8 mouse cellular contexts compared by ENCODE assay signal in the genomic region with DNA sequence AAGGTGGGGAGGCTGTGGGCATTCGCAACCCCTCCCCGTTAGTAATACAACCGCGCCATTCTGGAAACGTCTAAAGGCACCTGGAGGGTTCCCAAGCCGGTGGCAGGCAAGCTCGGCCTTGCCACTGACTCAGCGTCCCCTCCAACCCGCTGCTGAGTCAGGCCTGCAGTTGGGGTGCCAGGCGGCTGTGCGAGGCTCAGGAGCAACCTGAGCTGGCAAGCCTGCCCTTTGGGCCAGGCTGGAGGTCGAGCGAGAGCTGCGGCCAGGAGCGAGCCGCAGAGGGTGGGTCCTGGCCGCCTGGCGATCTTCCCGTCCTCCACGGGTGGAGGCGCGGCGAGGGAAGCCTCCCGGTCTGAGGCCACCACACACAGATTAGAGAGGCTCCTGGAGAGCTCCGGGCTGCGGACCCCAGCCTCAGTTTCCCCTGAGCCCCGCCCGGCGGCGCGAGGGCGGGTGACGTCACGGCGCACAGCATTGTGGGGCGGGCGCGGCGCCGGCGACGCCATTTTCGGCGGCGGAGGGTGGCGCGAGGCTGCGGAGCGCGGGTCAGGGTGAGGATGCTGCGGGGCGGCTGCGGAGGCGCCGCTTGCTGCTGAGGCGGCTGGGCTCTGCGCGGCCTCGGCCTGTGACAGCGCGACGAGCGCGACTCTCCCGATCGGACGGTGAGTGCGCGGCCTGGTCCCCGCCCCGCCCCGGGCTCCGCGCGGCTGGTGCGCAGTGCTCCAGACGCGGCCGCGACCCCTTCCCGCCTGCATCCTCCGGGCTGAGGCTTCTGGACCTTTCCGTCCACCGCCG. TPM values are rescaled to one million over a fixed set of nuclear protein-coding genes. Genes with fewer than 3 reads are reported as not detected.
A peak's percentile ranks its signal among the peaks of the same experiment; 100 is the strongest.
DNase-seq lines count a peak whose midpoint lies in the region; ATAC-seq and TF ChIP-seq lines count a peak whose summit lies in the region.

A gene (plus strand): TSS at position 469 of the 795 bp plus-strand sequence.

- no peaks in the 10 kb centered on the region for H3K9me3 ChIP-seq in hindbrain, embryonic 13.5 days

- ATAC-seq in Patski, result peak; percentile 37
- ATAC-seq in hindbrain, embryonic 13.5 days (ENCODE audit: low FRiP score), result peak; percentile 81

- H3K4me3 ChIP-seq in hindbrain, embryonic 13.5 days, result peak within 1 kb of the TSS; percentile 96

- H3K4me1 ChIP-seq in hindbrain, embryonic 13.5 days (replicated peaks), result peaks cover 52% of the 10 kb centered on the region

- H3K27ac ChIP-seq in hindbrain, embryonic 13.5 days, result peak within 1 kb of the TSS; percentile 98

- in situ Hi-C loops in Patski (cut with MboI; ENCODE audit: low pct_unique_long_range_greater_than_20kb), result no loop called here

- H3K4me2 ChIP-seq in hindbrain, embryonic 13.5 days, result peak within 1 kb of the TSS; percentile 93

- no peak for TF ChIP-seq CTCF in Patski (IDR thresholded peaks at IDR 0.05)

- WGBS in hindbrain, embryonic 13.5 days, result under 1% methylated on average over 66 of the region's 85 CpGs

- no peaks in the 10 kb centered on the region for H3K27me3 ChIP-seq in Patski
- H3K27me3 ChIP-seq in hindbrain, embryonic 13.5 days, result no peaks in the 10 kb centered on the region

- CTCF ChIA-PET in Patski (lab: Charles Lee), result no interaction called here

- POLR2A ChIA-PET in Patski (lab: Charles Lee), result no interaction called here

- H3K36me3 ChIP-seq in hindbrain, embryonic 13.5 days, result peaks cover 4% of the 10 kb centered on the region; the same call in 1 of the 2 replicates

- peak within 1 kb of the TSS; percentile 99 for H3K9ac ChIP-seq in hindbrain, embryonic 13.5 days

- DNase-seq in Patski (ENCODE audit: low read depth, low spot score), result no peak
- peak; percentile 88 to 94 for DNase-seq in cerebellum, postnatal 14 days
- DNase-seq in frontal cortex, postnatal 25 days (ENCODE audit: low spot score in 2 of 2), result peak; percentile 62 to 72
- DNase-seq in left cerebral cortex, adult 11 months (ENCODE audit: low spot score), result peak; percentile 64
- DNase-seq in lung, postnatal 36 days, result peak; percentile 71
- DNase-seq in retina, postnatal 1 day, result peak; percentile 83
- peak; percentile 83 for DNase-seq in urinary bladder, adult 2 months (ENCODE audit: low spot score)

RNA-seq across cellular contexts. Expression of the gene that starts here (rescaled TPM):
- polyA plus RNA-seq in Patski (2021), result 110 TPM
- polyA plus RNA-seq in hindbrain, embryonic 13.5 days (2015; fragmentation: Nextera tagmentation; extraction: Ambion mirVana), result 571 and 589 TPM in 2 replicates
- polyA plus RNA-seq in urinary bladder, adult 2 months (2012; rRNA removed), result 96.5 and 122 TPM in 2 replicates
